Mouse (Mus musculus) yolk sac, embryonic 10.5 days (tissue): ENCODE data around the gene Cux2.

ENCODE experiments used
- DNase-seq: peaks from one replicate; pipeline ENCODE4 v3.0.0-alpha.2; 2017; ENCODE audit warnings: low spot score

Cux2 gene

GRCm38 (mm10) chr5:122059060-122060017, 9.4 kb upstream of the Cux2 start:
- DNase-seq = peak; percentile 49

DNA sequence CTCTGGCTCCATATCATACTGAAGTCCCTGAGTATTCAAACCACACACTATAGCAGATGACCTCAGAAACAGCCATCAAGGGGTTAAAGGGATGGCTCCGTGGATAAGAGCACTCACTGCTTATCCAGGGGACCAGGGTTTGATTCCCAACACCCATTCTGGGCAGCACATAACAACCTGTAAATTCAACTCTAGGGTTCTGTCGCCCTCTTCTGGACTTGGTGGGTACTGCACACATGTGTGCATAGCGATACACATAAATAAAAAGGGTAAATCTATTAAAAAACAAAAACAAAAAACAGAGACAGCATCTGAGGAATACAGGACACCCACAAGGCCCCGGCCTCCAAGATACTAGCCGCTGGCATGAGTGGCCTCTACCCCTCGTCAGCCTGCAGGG, 7.7 kb upstream of the Cux2 start:
- DNase-seq = no peak

GRCm38 (mm10) chr5:122056557-122056956, 6.7 kb upstream of the Cux2 start:
- DNase-seq = no peak

GRCm38 (mm10) chr5:122054130-122054843, 4.4 kb upstream of the Cux2 start:
- peak; percentile 35 for DNase-seq

DNA sequence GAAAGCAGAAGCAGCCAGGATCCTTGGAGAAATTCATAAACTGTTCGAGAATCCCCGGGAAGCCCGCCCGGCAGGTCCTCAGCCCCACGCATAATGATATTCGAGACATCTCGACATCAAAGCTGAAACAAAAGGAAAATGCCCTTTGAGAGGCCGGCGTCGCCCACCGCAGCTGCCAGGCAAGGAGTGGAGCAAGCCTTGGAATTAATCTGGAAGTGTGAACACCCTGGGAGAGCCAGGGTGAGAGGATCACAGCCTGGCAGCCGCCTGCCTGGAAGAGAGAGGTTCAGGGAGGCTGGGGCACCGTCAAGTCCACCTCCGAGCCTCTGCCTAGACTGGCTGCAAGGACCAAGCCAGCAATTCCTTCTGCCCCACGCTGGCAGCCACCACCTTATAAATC, 3.7 kb upstream of the Cux2 start:
- DNase-seq = no peak

GRCm38 (mm10) chr5:122050832-122051105, 867 bp upstream of the Cux2 start:
- no peak for DNase-seq

- DNase-seq = peak; percentile 52
Measured at GRCm38 (mm10) chr5:122049664-122050016, 262 bp downstream of the Cux2 start.

DNA sequence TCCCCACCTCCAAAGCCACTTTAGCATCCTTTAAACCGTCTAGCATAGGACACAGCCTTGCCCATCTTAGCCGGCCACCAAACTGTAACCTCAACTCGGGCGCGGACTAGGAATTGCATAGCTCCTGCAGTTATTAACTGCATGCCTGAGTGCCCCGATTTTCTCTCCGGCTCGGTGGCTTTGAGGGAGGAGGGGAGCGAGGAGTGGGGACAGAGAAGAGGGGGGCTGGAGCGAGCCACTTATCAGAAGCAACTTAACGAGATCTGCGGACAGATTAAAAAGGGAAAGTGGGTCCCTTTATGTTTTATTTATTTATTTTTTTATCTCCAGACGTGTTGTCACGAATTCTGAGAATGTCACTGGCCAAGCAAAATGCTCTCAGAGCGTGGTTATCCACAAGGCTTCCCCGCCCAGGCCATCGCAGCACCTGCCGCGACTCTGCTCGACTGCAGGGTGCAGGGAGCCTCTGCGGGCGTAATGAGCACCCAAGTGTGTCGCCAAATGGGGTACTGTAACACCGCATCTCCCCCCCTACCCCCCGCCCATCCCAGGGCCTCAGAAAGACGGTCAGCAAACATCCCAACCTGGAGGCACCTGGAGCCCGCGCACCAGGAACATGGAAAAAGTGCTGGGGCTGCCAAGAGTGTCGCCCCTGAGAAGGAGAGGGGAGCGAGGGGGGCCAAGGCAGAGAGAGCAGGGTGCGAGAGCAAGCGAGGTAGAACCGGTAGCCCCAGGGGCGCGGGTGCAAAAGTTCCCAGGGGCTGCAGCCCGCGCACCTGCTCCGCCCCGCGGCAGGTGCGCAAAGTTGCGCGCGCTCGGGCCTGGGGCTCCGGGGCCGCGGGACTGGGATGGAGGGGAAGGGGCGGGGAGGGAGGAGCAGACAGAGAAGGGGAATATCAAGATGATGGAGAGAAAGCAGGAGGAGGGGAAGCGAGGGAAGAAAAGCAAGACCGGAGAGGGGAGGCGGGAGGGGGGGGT, 927 bp downstream of the Cux2 start:
- DNase-seq = no peak

GRCm38 (mm10) chr5:122048252-122048651, 1.6 kb downstream of the Cux2 start:
- DNase-seq = no peak

- no peak for DNase-seq
Measured at GRCm38 (mm10) chr5:122047791-122048190, 2.1 kb downstream of the Cux2 start.

- DNase-seq = no peak
Measured at GRCm38 (mm10) chr5:122043567-122043966, 6.3 kb downstream of the Cux2 start.

- DNase-seq = no peak
Measured at GRCm38 (mm10) chr5:122035278-122035677, 14.6 kb downstream of the Cux2 start.

GRCm38 (mm10) chr5:122033167-122033478, 16.8 kb downstream of the Cux2 start:
- no peak for DNase-seq

- no peak for DNase-seq
Measured at GRCm38 (mm10) chr5:122032471-122033166, 17.3 kb downstream of the Cux2 start.

- no peak for DNase-seq
Measured at GRCm38 (mm10) chr5:122031146-122031545, 18.8 kb downstream of the Cux2 start.

- no peak for DNase-seq
Measured at GRCm38 (mm10) chr5:122030640-122031039, 19.3 kb downstream of the Cux2 start.

DNA sequence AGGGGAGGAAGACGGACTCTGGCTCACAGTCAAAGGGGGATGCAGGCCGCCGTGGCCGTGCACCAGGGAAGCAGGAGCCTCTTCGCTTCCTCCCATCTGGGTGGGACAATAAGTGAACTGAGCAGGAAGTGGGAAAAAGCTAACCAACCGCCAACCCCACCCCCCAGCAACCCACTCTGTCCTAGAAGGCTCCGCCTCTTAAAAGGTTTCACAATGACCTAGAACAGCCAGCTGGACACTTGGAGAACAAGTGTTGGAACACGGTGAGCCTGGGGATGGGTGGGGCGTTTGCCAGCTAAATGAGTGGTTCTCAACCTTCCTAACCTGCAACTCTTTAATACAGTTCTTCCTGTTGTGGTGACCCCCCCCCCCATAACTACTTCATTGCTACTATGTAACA, 23.1 kb downstream of the Cux2 start:
- DNase-seq = peak; percentile 60

- DNase-seq = peak; percentile 73
Measured at GRCm38 (mm10) chr5:122026284-122026683, 23.6 kb downstream of the Cux2 start.

- no peak for DNase-seq
Measured at GRCm38 (mm10) chr5:122025117-122025516, 24.8 kb downstream of the Cux2 start.

GRCm38 (mm10) chr5:122019288-122019687, 30.6 kb downstream of the Cux2 start:
- DNase-seq = no peak

GRCm38 (mm10) chr5:122017778-122018177, 32.1 kb downstream of the Cux2 start:
- DNase-seq = no peak

DNA sequence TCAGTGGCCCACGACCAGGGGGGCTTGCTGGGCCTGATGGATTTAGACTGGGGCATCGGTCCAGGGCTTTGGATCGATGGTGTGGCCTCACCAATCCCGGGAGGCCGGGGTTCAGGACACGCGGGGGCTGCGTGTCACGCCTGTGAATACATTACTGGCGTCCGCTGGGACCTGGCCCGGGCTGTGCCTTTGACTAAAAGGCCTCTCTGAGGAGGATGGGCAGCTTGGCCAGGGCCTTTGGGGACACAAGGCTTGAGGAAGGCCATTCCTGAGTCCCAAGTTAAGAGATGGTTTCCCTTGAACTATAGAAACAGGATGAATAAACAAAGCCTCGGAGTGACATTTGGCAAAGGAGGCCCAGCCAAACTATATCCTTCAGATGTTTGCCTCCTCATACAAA, 32.6 kb downstream of the Cux2 start:
- DNase-seq = no peak
